Mouse (Mus musculus) CD4-positive, CD25-positive, alpha-beta regulatory T cell, adult 2 months (primary cell): ENCODE measurements around the gene P4ha2.

ENCODE experiments used
- DNase-seq: peaks from one replicate; pipeline ENCODE4 v3.0.0-alpha.2; 2012; ENCODE audit warnings: low read depth, low spot score

P4ha2 gene

GRCm38 (mm10) chr11:54140159-54140558 lies 40.3 kb downstream of the P4ha2 start:
- DNase-seq: peak; percentile 51

GRCm38 (mm10) chr11:54141200-54141971 lies 41.5 kb downstream of the P4ha2 start:
- no peak for DNase-seq

DNA sequence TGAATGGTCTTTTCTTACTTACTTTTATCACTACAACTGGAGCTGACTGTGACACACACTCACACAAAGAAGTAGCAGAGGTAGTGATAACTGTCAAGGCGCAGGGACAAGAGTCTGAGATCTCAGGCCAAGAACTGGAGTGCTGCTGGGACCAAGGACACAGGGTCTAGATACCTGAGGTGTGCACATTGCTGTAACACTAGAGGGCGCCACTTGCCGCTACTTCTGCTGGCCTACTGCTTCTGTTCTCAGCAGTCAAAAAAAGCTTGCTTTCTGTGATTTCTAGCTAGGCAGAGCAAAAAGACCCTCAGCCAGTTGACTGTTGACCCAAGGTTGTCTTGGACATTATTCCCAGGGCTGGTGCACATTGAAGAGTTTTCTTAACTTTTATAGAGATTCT lies 45.0 kb downstream of the P4ha2 start:
- peak; percentile 89 for DNase-seq

GRCm38 (mm10) chr11:54145990-54146389 lies 46.1 kb downstream of the P4ha2 start:
- no peak for DNase-seq

DNA sequence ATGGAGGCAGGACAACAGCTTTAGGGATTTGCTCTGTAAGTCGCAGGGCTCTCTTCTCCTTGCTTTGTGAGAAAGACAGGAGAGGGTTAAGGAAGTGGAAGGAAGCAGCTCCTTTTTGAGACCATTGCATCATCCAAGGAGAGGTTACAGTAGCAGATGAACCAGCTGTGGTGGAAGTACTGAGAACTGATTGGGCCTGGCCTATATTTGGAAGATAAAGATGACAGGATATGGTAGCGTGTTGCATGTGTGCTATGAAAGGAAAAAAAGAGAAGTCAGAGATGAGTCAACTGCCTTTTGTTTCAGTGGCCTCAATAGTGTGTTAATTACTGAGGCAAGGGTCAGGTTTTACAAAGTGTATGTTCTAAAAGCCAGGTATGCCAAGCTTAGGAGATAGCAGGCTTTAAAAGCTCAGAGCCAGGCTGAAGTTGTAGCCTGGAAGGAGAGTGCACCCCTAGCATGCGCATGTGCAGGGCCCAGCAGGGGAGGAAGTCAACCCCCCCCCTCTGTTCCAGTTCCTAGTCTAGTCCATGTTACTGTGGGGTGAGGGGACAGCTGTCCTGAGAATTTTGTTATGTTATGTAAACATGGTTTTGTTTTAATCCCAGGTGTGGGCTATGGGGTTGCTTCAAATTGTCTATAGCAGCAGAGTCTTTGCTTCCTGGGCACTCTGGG lies 50.0 kb downstream of the P4ha2 start:
- DNase-seq: no peak

DNA sequence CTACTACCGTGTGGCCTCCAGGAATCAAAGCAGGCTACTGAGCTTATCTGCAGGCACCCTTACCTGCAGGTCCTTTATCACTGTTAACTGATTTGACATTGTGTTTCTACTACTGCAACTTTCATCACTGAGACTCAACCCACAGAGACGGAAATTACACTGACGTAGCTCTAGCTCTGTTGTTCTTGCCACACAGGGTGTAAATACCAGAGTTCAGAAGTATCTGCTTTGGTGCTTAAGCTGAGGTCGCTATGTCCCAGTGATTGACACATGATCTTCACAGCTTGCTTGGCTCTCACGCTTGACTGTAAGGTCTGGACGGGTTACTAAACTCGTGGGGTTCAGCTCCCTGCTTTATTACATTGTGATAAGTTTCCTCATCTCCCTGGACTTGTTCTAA lies 51.2 kb downstream of the P4ha2 start:
- peak; percentile 65 for DNase-seq

- no peak for DNase-seq
These were observed 53.1 kb downstream of the P4ha2 start for GRCm38 (mm10) chr11:54152957-54153356.

- peak; percentile 67 for DNase-seq
These were observed 56.0 kb downstream of the P4ha2 start for GRCm38 (mm10) chr11:54155864-54156263.

DNA sequence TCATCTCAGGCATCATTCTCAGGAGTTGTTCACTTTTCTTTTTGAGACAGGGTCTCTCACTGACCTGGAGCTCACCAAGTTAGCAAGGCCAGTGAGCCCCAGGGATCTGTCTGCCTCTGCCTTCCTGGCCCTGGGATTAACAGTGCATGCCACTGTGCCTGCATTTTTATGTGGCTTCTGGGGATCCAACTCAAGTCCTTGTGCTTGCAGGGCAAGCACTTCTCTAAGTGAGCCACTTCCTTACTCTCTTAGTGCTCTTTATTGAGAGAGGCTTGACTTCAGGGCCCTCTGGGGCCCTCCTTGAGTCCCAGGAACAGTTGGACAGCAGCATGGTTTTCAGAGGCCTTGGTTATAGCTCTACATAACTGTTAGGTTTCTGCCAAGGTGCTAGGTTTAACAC lies 56.6 kb downstream of the P4ha2 start:
- no peak for DNase-seq

- DNase-seq: no peak
These were observed 57.7 kb downstream of the P4ha2 start for GRCm38 (mm10) chr11:54157586-54157985.

- no peak for DNase-seq
These were observed 60.5 kb downstream of the P4ha2 start for GRCm38 (mm10) chr11:54160435-54160834.

DNA sequence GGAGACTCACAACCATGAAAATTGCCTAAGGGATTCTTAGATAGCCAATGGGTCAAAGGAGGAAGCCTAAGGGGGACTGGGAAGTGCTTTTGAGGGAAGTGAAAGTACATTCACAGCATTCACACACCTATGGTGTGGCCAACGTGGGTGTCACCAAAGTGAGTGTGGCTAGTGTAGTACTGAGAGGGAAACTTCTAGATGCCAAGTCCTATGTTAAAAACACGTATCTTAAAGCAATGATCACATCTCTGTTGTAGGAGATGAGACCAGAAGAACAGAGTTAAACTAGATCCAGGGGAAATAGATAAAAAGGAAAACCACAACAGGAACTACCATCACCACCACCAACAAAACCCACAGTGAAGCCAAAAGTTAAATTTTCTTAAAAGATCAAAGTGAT lies 61.0 kb downstream of the P4ha2 start:
- no peak for DNase-seq

GRCm38 (mm10) chr11:54161514-54161913 lies 61.6 kb downstream of the P4ha2 start:
- DNase-seq: no peak

DNA sequence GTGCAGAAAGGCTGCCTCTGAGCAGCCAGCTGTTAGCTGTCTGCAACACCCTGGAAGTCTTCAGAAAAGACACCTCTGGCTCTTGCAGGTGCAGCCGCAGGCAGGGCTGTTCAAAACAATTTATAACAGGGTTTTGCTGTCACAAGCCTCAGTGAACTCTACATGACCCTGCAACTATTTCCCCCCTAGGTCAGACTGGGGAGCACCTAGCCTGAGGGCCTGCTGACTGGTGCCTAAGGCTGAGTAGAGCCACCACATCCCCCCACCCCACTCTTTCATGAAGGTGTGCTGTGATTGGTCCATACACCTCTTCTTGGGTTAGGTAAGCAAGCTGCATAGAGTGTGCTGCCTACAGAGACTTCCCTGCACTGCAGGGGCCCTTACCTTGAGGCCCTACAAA lies 63.1 kb downstream of the P4ha2 start:
- DNase-seq: peak; percentile 48

GRCm38 (mm10) chr11:54169432-54170295 lies 69.8 kb downstream of the P4ha2 start:
- no peak for DNase-seq

GRCm38 (mm10) chr11:54171175-54171574 lies 71.3 kb downstream of the P4ha2 start:
- DNase-seq: no peak

GRCm38 (mm10) chr11:54174226-54174625 lies 74.3 kb downstream of the P4ha2 start:
- DNase-seq: no peak

DNA sequence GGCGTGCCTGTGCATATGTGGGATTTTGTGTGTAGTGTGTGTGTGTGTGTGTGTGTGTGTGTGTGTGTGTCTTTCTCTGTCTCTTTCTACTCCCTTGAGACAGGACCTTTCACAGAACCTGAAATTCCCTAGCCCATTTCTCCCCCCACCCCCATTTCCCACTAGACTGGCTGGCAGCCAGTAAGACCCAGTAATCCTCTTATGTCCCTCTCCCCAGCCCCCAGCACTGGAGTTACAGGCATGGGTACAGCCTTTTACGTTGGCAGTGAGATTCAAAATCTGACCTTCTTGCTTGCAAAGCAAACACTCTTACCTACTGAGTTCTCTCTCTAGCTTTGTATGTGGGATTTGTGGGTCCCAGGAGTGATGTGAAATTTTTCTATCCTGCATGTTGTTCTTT lies 75.0 kb downstream of the P4ha2 start:
- no peak for DNase-seq
